In the genomic region with DNA sequence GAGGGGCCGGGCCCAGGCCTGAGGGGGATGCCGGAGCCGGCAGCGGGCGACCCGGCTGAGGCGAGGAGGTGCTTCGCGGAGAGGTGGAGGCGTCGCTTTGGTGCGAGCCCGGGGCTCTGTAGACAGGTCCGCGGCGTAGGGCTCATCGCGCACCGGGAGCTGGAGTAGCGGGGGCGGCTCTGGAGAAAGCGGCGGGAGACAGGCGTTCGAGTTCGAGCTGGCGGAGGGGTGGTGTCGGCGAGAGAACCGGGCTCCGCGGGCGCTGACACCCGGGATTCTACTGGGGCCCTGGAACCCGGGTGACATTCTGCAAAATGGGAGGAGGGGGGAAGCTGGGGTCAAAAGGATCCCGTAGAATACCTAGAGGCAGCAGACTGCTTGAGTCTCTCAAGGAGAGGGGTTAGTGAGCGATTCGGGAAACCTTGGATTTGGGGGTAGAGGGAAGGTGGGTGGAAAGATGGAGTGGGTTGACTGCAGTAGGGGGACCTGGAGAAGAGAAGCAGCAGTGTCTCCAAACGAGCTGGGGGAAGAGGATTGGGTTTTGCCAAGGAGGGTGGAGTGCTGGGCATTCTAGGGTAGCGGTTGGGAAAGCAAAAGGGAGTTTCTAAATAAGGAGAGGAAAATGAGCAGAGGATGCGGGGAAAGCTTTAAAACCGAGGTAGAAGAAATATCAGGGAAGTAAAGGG, we compare ENCODE assay signal across 8 mouse cellular contexts. TPM values are rescaled to one million over a fixed set of nuclear protein-coding genes. Genes with fewer than 3 reads are reported as not detected.
DNase-seq lines count a peak whose midpoint lies in the region; ATAC-seq and TF ChIP-seq lines count a peak whose summit lies in the region.

No protein-coding gene starts in this region.

- under 1% methylated on average over 40 of the region's 42 CpGs for WGBS in forebrain, embryonic 14.5 days
- under 1% methylated on average over 42 of the region's 42 CpGs for WGBS in hindbrain, embryonic 12.5 days
- under 1% methylated on average over 42 of the region's 42 CpGs for WGBS in liver, adult 2 months
- under 1% methylated on average over 42 of the region's 42 CpGs for WGBS in neural tube, embryonic 13.5 days

- intact Hi-C loops in left cerebral cortex, adult 2 months (cut with DNase I) = loop anchor here (2.0 kb wide), 1 partner anchor 28 kb away; a partner anchor contains a TSS
- intact Hi-C loops in left cerebral cortex, postnatal 4 days (cut with DNase I) = loop anchor here (5.0 kb wide), 1 partner anchor 70 kb away; no protein-coding TSS in a partner anchor

- peak; percentile 0; the same call in 1 of the 2 replicates for ATAC-seq in forebrain, embryonic 14.5 days
- peak; percentile 71 for ATAC-seq in hindbrain, embryonic 12.5 days (ENCODE audit: low FRiP score)
- peak; percentile 77 for ATAC-seq in neural tube, embryonic 13.5 days (ENCODE audit: low read depth)

- H3K9ac ChIP-seq in forebrain, embryonic 14.5 days (ENCODE audit: low read length) = peak overlapping the region; percentile 98
- peak overlapping the region; percentile 98 for H3K9ac ChIP-seq in hindbrain, embryonic 12.5 days
- H3K9ac ChIP-seq in liver, adult 2 months (ENCODE audit: low read depth, low read length) = peak overlapping the region; percentile 91
- H3K9ac ChIP-seq in neural tube, embryonic 13.5 days = peak overlapping the region; percentile 99

- H3K27me3 ChIP-seq in forebrain, embryonic 14.5 days (replicated peaks; ENCODE audit: control insufficient read depth, insufficient read depth, low read length) = no peaks in the 10 kb centered on the region
- H3K27me3 ChIP-seq in hindbrain, embryonic 12.5 days = no peaks in the 10 kb centered on the region
- no peaks in the 10 kb centered on the region for H3K27me3 ChIP-seq in liver, adult 2 months (ENCODE audit: control insufficient read depth, insufficient read depth, low read length)
- H3K27me3 ChIP-seq in neural tube, embryonic 13.5 days = no peaks in the 10 kb centered on the region

- peaks cover 8% of the 10 kb centered on the region for H3K4me1 ChIP-seq in forebrain, embryonic 14.5 days (ENCODE audit: control insufficient read depth, insufficient read depth, low read length)
- peaks cover 11% of the 10 kb centered on the region for H3K4me1 ChIP-seq in hindbrain, embryonic 12.5 days
- H3K4me1 ChIP-seq in liver, adult 2 months (ENCODE audit: control insufficient read depth, insufficient read depth, low read length) = peaks cover 5% of the 10 kb centered on the region
- H3K4me1 ChIP-seq in neural tube, embryonic 13.5 days (replicated peaks) = peaks cover 28% of the 10 kb centered on the region

- no peaks in the 10 kb centered on the region for H3K9me3 ChIP-seq in forebrain, embryonic 14.5 days (replicated peaks; ENCODE audit: control insufficient read depth, low read length)
- no peaks in the 10 kb centered on the region for H3K9me3 ChIP-seq in hindbrain, embryonic 12.5 days (replicated peaks)
- no peaks in the 10 kb centered on the region for H3K9me3 ChIP-seq in neural tube, embryonic 13.5 days

- peaks cover 9% of the 10 kb centered on the region; the same call in 1 of the 2 replicates for H3K79me2 ChIP-seq in liver, adult 2 months (ENCODE audit: control insufficient read depth, insufficient read depth, low read length)

- H3K36me3 ChIP-seq in forebrain, embryonic 14.5 days (ENCODE audit: control insufficient read depth, insufficient read depth, low read length) = no peaks in the 10 kb centered on the region
- H3K36me3 ChIP-seq in hindbrain, embryonic 12.5 days = no peaks in the 10 kb centered on the region
- H3K36me3 ChIP-seq in liver, adult 2 months (ENCODE audit: control insufficient read depth, insufficient read depth, low read length) = no peaks in the 10 kb centered on the region
- H3K36me3 ChIP-seq in neural tube, embryonic 13.5 days = no peaks in the 10 kb centered on the region

- peak overlapping the region; percentile 95 for H3K4me3 ChIP-seq in left cerebral cortex, adult 2 months
- peak overlapping the region; percentile 89 for H3K4me3 ChIP-seq in forebrain, embryonic 14.5 days (ENCODE audit: low read depth, low read length)
- peak overlapping the region; percentile 95 for H3K4me3 ChIP-seq in hindbrain, embryonic 12.5 days
- H3K4me3 ChIP-seq in liver, adult 2 months (ENCODE audit: insufficient read depth, low read depth, low read length) = peak overlapping the region; percentile 85
- peak overlapping the region; percentile 92 for H3K4me3 ChIP-seq in neural tube, embryonic 13.5 days

- no peak for TF ChIP-seq POLR2A in brain, embryonic 14.5 days (IDR thresholded peaks at IDR 0.05; ENCODE audit: borderline replicate concordance, extremely low read depth, insufficient read depth, insufficient read length, poor library complexity, severe bottlenecking)
- TF ChIP-seq POLR2A in liver, adult 2 months (IDR thresholded peaks at IDR 0.05; ENCODE audit: extremely low read depth, insufficient read depth, low read length) = no peak

- peak; percentile 62 to 65 for DNase-seq in left cerebral cortex, adult 2 months (ENCODE audit: extremely low spot score in 1 of 2, low spot score in 2 of 2)
- no peak for DNase-seq in left cerebral cortex, postnatal 4 days
- DNase-seq in brain, embryonic 14.5 days (ENCODE audit: low read depth) = peak; percentile 62
- peak; percentile 49 for DNase-seq in forebrain, embryonic 14.5 days (ENCODE audit: low spot score)
- peak; percentile 35 for DNase-seq in liver, adult 2 months (ENCODE audit: extremely low read depth, low read depth, low spot score)
- no peak for DNase-seq in B cell, adult 2 months

- peak overlapping the region; percentile 75 for H3K4me2 ChIP-seq in forebrain, embryonic 14.5 days (ENCODE audit: low read length)
- peak overlapping the region; percentile 57 for H3K4me2 ChIP-seq in hindbrain, embryonic 12.5 days (replicated peaks)
- peak overlapping the region; percentile 76 for H3K4me2 ChIP-seq in neural tube, embryonic 13.5 days

- no peak for TF ChIP-seq CTCF in left cerebral cortex, adult 2 months (IDR thresholded peaks at IDR 0.05)
- TF ChIP-seq CTCF in brain, embryonic 14.5 days (IDR thresholded peaks at IDR 0.05; ENCODE audit: borderline replicate concordance, extremely low read depth, insufficient read depth, insufficient read length) = no peak
- TF ChIP-seq CTCF in liver, adult 2 months (IDR thresholded peaks at IDR 0.05; ENCODE audit: low read depth, low read length) = no peak

- peak overlapping the region; percentile 99 for H3K27ac ChIP-seq in left cerebral cortex, adult 2 months
- peak overlapping the region; percentile 98 for H3K27ac ChIP-seq in forebrain, embryonic 14.5 days (ENCODE audit: low read depth, low read length)
- H3K27ac ChIP-seq in hindbrain, embryonic 12.5 days = peak overlapping the region; percentile 99
- peak overlapping the region; percentile 63 for H3K27ac ChIP-seq in liver, adult 2 months (replicated peaks; ENCODE audit: insufficient read depth, low read depth, low read length)
- peak overlapping the region; percentile 98 for H3K27ac ChIP-seq in neural tube, embryonic 13.5 days (replicated peaks)

RNA-seq across cellular contexts. Expression of a gene that starts 0.7 kb away (rescaled TPM):
- 100 to 1,000 TPM; 951 to 958 TPM for total RNA-seq in left cerebral cortex, adult 2 months (2021)
- total RNA-seq in left cerebral cortex, postnatal 4 days (2021) = 100 to 1,000 TPM; 403 to 462 TPM
- 342 and 371 TPM in 2 replicates for polyA plus RNA-seq in brain, embryonic 14.5 days (2012; rRNA removed)
- 144 and 158 TPM in 2 replicates for polyA plus RNA-seq in forebrain, embryonic 14.5 days (2014; fragmentation: Nextera tagmentation; extraction: Ambion mirVana)
- 90.2 and 92.1 TPM in 2 replicates for polyA plus RNA-seq in hindbrain, embryonic 12.5 days (2016; fragmentation: Nextera tagmentation; extraction: Ambion mirVana)
- total RNA-seq in liver, adult 2 months (2014; rRNA removed) = 55.6 and 65.2 TPM in 2 replicates
- polyA plus RNA-seq in liver, adult 2 months (2012; rRNA removed) = 115 and 141 TPM in 2 replicates
- 156 and 161 TPM in 2 replicates for polyA plus RNA-seq in neural tube, embryonic 13.5 days (2015; fragmentation: Nextera tagmentation; extraction: Ambion mirVana)

RNA-seq across cellular contexts. Expression of a gene that starts 27.5 kb away (rescaled TPM):
- total RNA-seq in left cerebral cortex, adult 2 months (2021) = 1 to 10 TPM; 7.3 to 8.0 TPM
- 10 to 100 TPM; 30.4 to 36.3 TPM for total RNA-seq in left cerebral cortex, postnatal 4 days (2021)
- 34.6 and 47.1 TPM in 2 replicates for polyA plus RNA-seq in brain, embryonic 14.5 days (2012; rRNA removed)
- polyA plus RNA-seq in forebrain, embryonic 14.5 days (2014; fragmentation: Nextera tagmentation; extraction: Ambion mirVana) = 24.6 and 28.8 TPM in 2 replicates
- polyA plus RNA-seq in hindbrain, embryonic 12.5 days (2016; fragmentation: Nextera tagmentation; extraction: Ambion mirVana) = 45.9 and 48.9 TPM in 2 replicates
- 1.3 and 1.5 TPM in 2 replicates for total RNA-seq in liver, adult 2 months (2014; rRNA removed)
- polyA plus RNA-seq in liver, adult 2 months (2012; rRNA removed) = 2.8 and 4.5 TPM in 2 replicates
- polyA plus RNA-seq in neural tube, embryonic 13.5 days (2015; fragmentation: Nextera tagmentation; extraction: Ambion mirVana) = 40.7 and 42.1 TPM in 2 replicates

Comparison
In these comparisons a context has a peak if more than half of its experiments do, and no peak if none do; other contexts are left out.
1. DNase-seq: peak in left cerebral cortex, adult 2 months (2 of 2), brain, embryonic 14.5 days (single experiment), forebrain, embryonic 14.5 days (single experiment) and liver, adult 2 months (single experiment); none in left cerebral cortex, postnatal 4 days (single experiment) and B cell, adult 2 months (0 of 2).
2. ATAC-seq: peak in every context shown above with its lines; median percentile 77 in neural tube, embryonic 13.5 days; 71 in hindbrain, embryonic 12.5 days; 0 in forebrain, embryonic 14.5 days.
3. Peak in every context shown above with its lines, with median percentiles within 50 percentile points of each other: H3K27ac ChIP-seq, H3K4me3 ChIP-seq, H3K4me2 ChIP-seq and H3K9ac ChIP-seq.